Mouse (Mus musculus) thymus, postnatal 14 days (tissue): ENCODE measurements at regions not wholly inside any gene's neighbourhood (a gene's known extent, or its start where the extent isn't known, plus 50 kb on each side); places are given as distances from the start of the nearest gene placed in this dataset.

Experiments
- DNase-seq: peaks from one replicate; pipeline ENCODE4 v3.0.0; 2021

- no peak for DNase-seq
These were observed 246.4 kb upstream of the Kcnab2 start for GRCm38 (mm10) chr4:152724026-152724425.

GRCm38 (mm10) chr4:152720528-152720927, 242.9 kb upstream of the Kcnab2 start:
- no peak for DNase-seq

GRCm38 (mm10) chr4:152719416-152720127, 241.9 kb upstream of the Kcnab2 start:
- DNase-seq: no peak

- DNase-seq: no peak
These were observed 232.7 kb upstream of the Kcnab2 start for GRCm38 (mm10) chr4:152710339-152710738.

- no peak for DNase-seq
These were observed 222.5 kb upstream of the Kcnab2 start for GRCm38 (mm10) chr4:152700217-152700616.

GRCm38 (mm10) chr4:152697247-152697960, 219.7 kb upstream of the Kcnab2 start:
- no peak for DNase-seq

- no peak for DNase-seq
These were observed 214.1 kb upstream of the Kcnab2 start for GRCm38 (mm10) chr4:152691735-152692134.

GRCm38 (mm10) chr4:152691302-152691701, 213.6 kb upstream of the Kcnab2 start:
- DNase-seq: no peak

- no peak for DNase-seq
These were observed 213.1 kb upstream of the Kcnab2 start for GRCm38 (mm10) chr4:152690766-152691165.

GRCm38 (mm10) chr4:152689831-152690230, 212.2 kb upstream of the Kcnab2 start:
- DNase-seq: no peak

- DNase-seq: no peak
These were observed 208.9 kb upstream of the Kcnab2 start for GRCm38 (mm10) chr4:152686509-152687081.

- DNase-seq: no peak
These were observed 196.5 kb upstream of the Kcnab2 start for GRCm38 (mm10) chr4:152674140-152674539.

- peak; percentile 12 for DNase-seq
These were observed 185.8 kb upstream of the Kcnab2 start for GRCm38 (mm10) chr4:152663482-152663881.

GRCm38 (mm10) chr4:152663069-152663468, 185.4 kb upstream of the Kcnab2 start:
- no peak for DNase-seq

GRCm38 (mm10) chr4:152662439-152662838, 184.8 kb upstream of the Kcnab2 start:
- no peak for DNase-seq

GRCm38 (mm10) chr4:152650198-152650597, 172.5 kb upstream of the Kcnab2 start:
- no peak for DNase-seq

- DNase-seq: peak; percentile 14
These were observed 169.9 kb upstream of the Kcnab2 start for GRCm38 (mm10) chr4:152647620-152648019.

GRCm38 (mm10) chr4:152647084-152647483, 169.4 kb upstream of the Kcnab2 start:
- no peak for DNase-seq

- DNase-seq: no peak
These were observed 159.4 kb upstream of the Kcnab2 start for GRCm38 (mm10) chr4:152637088-152637487.

GRCm38 (mm10) chr4:152633896-152634295, 156.2 kb upstream of the Kcnab2 start:
- no peak for DNase-seq

GRCm38 (mm10) chr4:152628111-152628510, 150.4 kb upstream of the Kcnab2 start:
- DNase-seq: no peak

- DNase-seq: peak; percentile 19
These were observed 147.6 kb upstream of the Kcnab2 start for GRCm38 (mm10) chr4:152625032-152626003.
